Mouse (Mus musculus) stomach, postnatal 0 days (tissue): ENCODE measurements around the gene A4gnt. TPM values are rescaled to one million over a fixed set of nuclear protein-coding genes. Genes with fewer than 3 reads are reported as not detected.

Experiments used
- ATAC-seq: fragments of 200-750 bp; cut with Nextera tagmentation; 2 replicates; pipeline ENCODE4 v1.8.0; 2017; ENCODE audit not compliant: low FRiP score, low TSS enrichment
- DNase-seq: peaks from one replicate; pipeline ENCODE4 v3.0.0-alpha.2; 2016; ENCODE audit warnings: low spot score
- H3K27ac ChIP-seq: fragments of 300-500 bp; sonication (generic); replicated peaks from 2 replicates; pipeline ENCODE4 v1.5.1; 2014; ENCODE audit warnings: mild to moderate bottlenecking, control low read depth
- H3K27me3 ChIP-seq: fragments of 300-500 bp; sonication (generic); 2 replicates; pipeline ENCODE4 v1.6.1; 2014; ENCODE audit warnings: low read length; ENCODE audit not compliant: control insufficient read depth, insufficient read depth
- H3K36me3 ChIP-seq: fragments of 300-500 bp; sonication (generic); 2 replicates; pipeline ENCODE4 v1.6.1; 2014; ENCODE audit warnings: low read length, mixed read lengths; ENCODE audit not compliant: control insufficient read depth, insufficient read depth
- H3K4me1 ChIP-seq: fragments of 300-500 bp; sonication (generic); replicated peaks from 2 replicates; pipeline ENCODE4 v1.6.1; 2014; ENCODE audit warnings: antibody characterized with exemption; ENCODE audit not compliant: control insufficient read depth, insufficient read depth
- H3K4me2 ChIP-seq: fragments of 300-500 bp; sonication (generic); replicated peaks from 2 replicates; pipeline ENCODE4 v1.6.1; 2014; ENCODE audit warnings: low read depth, mild to moderate bottlenecking, control low read depth, moderate library complexity
- H3K4me3 ChIP-seq: fragments of 300-500 bp; sonication (generic); 2 replicates; pipeline ENCODE4 v1.5.1; 2014; ENCODE audit warnings: low read depth, low read length, control low read depth
- H3K9ac ChIP-seq: fragments of 300-500 bp; sonication (generic); 2 replicates; pipeline ENCODE4 v1.6.1; 2014; ENCODE audit warnings: mild to moderate bottlenecking, low read length, control low read depth, mixed read lengths
- H3K9me3 ChIP-seq: fragments of 300-500 bp; sonication (generic); 2 replicates; pipeline ENCODE4 v1.6.1; 2016; ENCODE audit warnings: low read length; ENCODE audit not compliant: control insufficient read depth
- CTCF ChIP-seq: IDR thresholded peaks from 2 replicates; pipeline ENCODE4 v1.5.1; 2016; ENCODE audit warnings: antibody characterized with exemption, low read depth, mild to moderate bottlenecking, moderate library complexity
- EP300 ChIP-seq: optimal IDR thresholded peaks from 2 replicates; pipeline ENCODE3; 2016; ENCODE audit warnings: antibody characterized with exemption
- WGBS: fragments of 180-500 bp; shearing (Covaris S2); extraction: QIAGEN DNeasy Blood & Tissue Kit; methylation state at CpG from one replicate; pipeline ENCODE4 v1.1.7; 2014; 5-methylcytosine and 5-hydroxymethylcytosine counted together
- polyA plus RNA-seq: library from polyadenylated mRNA; unstranded; fragments of >200 nt; fragmentation: Nextera tagmentation; extraction: Ambion mirVana; gene quantifications from 2 replicates; pipeline ENCODE4 v1.2.1, GENCODE M21; 2015

A4gnt gene
- polyA plus RNA-seq, 1 experiment from 2014 or later = 4.5 TPM

DNA sequence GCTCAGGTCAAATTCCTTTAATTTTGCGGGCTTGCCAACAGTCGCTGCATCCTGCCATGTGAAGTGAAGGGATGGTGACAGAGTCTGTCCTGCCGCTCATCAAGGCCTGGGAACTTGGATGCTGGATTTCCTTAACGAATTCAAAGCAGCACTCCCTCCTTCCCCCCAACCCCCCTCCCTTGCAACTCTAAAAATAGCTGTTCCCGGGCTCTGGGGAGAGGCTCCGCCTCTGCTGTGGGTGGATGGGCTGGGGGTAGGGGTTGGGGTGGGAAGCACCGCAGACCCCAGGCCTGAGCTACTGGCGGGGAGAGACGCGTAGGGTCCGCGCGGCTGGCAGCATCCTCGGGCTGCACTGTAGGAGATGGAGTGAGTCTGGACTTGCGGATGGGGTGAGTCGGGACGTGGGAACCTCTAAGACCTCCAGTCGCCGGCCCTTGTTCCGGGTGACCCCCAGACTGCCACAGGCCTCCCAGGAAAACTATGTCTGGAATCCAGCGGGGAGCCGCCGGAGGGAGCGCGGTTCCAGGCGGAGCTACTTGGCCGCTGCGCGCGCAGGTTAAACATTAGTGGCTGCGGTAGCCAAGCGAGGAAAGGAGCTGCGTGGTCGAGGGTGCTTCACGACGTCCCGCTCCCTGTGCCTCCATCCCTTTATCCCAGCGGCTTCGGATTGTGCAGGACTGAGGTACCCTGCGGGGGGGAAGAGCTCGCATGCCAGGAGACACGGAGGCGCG lies 17.1 kb downstream of the A4gnt start, which contains the start of gene Dzip1l:
Dzip1l (plus strand) TSS at position 216 of the 731 bp plus-strand sequence.
- H3K36me3 ChIP-seq = no peaks in the 10 kb centered on the region
- TF ChIP-seq CTCF (peak; percentile 38; the same call in 1 of the 2 replicates), EP300 (no peak)
- H3K9me3 ChIP-seq = no peaks in the 10 kb centered on the region
- 0 out of 2 replicates have a peak, but pooled peaks cover 2% of the 10 kb centered on the region for H3K4me1 ChIP-seq
- no peaks in the 10 kb centered on the region for H3K27me3 ChIP-seq
- peak within 1 kb of the TSS; percentile 84 for H3K27ac ChIP-seq
- ATAC-seq = peak; percentile 79
- peak within 1 kb of the TSS; percentile 63 for H3K4me3 ChIP-seq
- peak within 1 kb of the TSS; percentile 88 for H3K4me2 ChIP-seq
- under 1% methylated on average over 44 of the region's 44 CpGs for WGBS
- peak; percentile 82 for DNase-seq
- H3K9ac ChIP-seq = peak within 1 kb of the TSS; percentile 80

DNA sequence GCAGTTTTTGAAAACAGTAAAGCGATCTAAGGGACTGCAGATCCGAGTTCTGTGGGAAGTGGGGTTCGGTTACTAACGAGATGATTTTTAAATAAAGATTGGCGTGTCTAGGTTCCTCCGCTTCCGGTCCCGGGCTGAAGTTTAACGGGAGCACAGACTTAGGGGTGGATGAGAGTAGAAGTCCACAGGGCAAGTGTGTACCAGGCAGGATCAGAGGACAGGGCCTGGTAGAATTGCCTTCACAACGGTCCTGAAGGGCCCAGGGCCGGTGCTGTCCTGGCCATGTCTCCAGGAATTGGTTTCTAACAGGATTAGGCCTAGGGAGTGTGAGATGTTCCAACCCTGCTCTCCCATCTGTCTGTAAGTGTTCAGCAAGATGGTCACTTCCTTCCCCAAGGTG lies 17.8 kb downstream of the A4gnt start:
- TF ChIP-seq CTCF (no peak), EP300 (no peak)
- WGBS = under 1% methylated on average over 11 of the region's 11 CpGs
- peaks cover 2% of the 10 kb centered on the region; the same call in 1 of the 2 replicates for H3K36me3 ChIP-seq
- DNase-seq = peak; percentile 27
- no peaks in the 10 kb centered on the region for H3K9me3 ChIP-seq
- 0 out of 2 replicates have a peak, but pooled peaks cover 2% of the 10 kb centered on the region for H3K4me1 ChIP-seq
- H3K27ac ChIP-seq = peak overlapping the region; percentile 84
- H3K9ac ChIP-seq = peak overlapping the region; percentile 80
- no peaks in the 10 kb centered on the region for H3K27me3 ChIP-seq
- peak overlapping the region; percentile 88 for H3K4me2 ChIP-seq
- 0 out of 2 replicates have a peak, but pooled peaks have one; percentile 28 for ATAC-seq
- peak overlapping the region; percentile 63 for H3K4me3 ChIP-seq

DNA sequence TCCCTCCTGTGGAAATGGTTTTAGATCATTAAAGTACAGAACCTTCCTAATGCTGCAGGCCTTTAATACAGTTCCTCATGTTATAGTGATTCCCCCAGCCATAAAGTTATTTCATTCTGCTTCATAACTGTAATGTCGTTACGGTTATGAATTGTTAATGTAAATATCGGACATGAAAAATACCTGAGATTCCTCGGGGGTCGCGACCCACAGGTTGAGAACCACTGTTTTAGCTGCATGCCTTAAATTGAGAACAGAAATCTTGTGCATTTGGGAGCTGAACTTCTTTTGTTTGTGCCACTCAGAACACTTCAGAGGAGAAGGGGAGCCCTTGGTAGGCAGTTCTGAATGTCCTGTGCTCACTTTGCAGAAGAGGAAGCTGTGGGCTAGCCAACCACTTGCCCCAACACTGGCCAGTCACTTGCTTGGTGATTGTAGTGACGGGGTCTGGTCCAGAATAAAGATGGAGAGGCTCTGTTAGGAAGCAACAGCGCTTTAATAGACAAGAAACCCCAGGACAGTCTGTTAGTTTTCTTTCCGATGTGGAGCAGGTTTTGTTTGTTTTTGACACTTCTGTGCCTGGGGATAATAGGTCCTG lies 18.3 kb downstream of the A4gnt start:
- DNase-seq (no peak), ATAC-seq (no peak)
- peaks cover 2% of the 10 kb centered on the region; the same call in 1 of the 2 replicates for H3K36me3 ChIP-seq
- TF ChIP-seq EP300 (no peak), CTCF (no peak)
- 0 out of 2 replicates have a peak, but pooled peaks cover 2% of the 10 kb centered on the region for H3K4me1 ChIP-seq
- H3K9ac ChIP-seq = peak overlapping the region; percentile 80
- no peaks in the 10 kb centered on the region for H3K27me3 ChIP-seq
- peak overlapping the region; percentile 84 for H3K27ac ChIP-seq
- H3K9me3 ChIP-seq = no peaks in the 10 kb centered on the region
- peak overlapping the region; percentile 63 for H3K4me3 ChIP-seq
- H3K4me2 ChIP-seq = peak overlapping the region; percentile 88
- 43% methylated on average over 9 of the region's 9 CpGs for WGBS

DNA sequence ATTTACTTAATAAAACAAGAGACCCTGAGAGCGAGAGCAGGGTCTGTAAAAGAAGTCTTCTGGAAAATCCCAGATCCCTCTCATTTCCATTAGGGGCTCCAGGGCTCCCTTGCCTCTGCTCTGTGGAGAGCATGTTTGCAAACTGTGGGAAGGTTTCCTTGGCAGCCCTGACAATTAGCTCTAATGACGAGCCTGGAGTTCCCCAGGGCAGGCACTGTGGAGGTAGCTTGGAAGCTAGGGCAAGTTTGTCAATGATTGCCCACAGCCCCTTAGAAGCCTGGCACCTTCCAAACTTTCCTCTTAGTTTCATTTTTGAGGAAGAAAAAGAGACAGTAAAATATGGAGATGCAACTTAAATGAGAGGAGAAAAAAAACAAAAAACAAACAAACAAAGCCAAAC lies 19.5 kb downstream of the A4gnt start:
- H3K4me1 ChIP-seq = 0 out of 2 replicates have a peak, but pooled peaks cover 2% of the 10 kb centered on the region
- no peak overlapping the region for H3K27ac ChIP-seq
- peaks cover 2% of the 10 kb centered on the region; the same call in 1 of the 2 replicates for H3K36me3 ChIP-seq
- H3K9me3 ChIP-seq = no peaks in the 10 kb centered on the region
- WGBS = 52% methylated on average over 2 of the region's 2 CpGs
- DNase-seq (peak; percentile 30), ATAC-seq (no peak)
- TF ChIP-seq EP300 (no peak), CTCF (no peak)
- no peaks in the 10 kb centered on the region for H3K27me3 ChIP-seq
- no peak overlapping the region for H3K4me3 ChIP-seq
- H3K4me2 ChIP-seq = no peak overlapping the region; the same call in 1 of the 2 replicates
- no peak overlapping the region for H3K9ac ChIP-seq

DNA sequence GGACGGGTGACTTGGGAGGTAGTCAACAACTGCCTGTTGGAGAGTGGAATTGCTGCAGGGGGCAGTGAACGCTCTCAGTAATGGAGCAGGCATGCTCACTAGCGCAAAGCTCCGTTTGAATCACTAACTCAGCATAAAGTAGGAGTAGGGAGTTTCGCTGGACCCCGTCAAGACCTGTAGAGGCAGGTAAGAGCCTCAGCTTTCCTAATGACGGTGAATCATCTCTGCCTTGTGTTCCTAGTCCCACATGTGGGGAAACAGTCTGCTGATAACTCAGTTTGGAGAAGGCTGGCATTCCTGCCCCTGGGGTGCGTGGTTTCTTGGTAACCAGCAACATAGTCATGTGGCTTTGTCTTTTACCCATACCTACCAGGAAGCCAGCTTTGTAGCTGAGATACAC lies 20.0 kb downstream of the A4gnt start:
- 53% methylated on average over 8 of the region's 8 CpGs for WGBS
- no peak overlapping the region for H3K9ac ChIP-seq
- ATAC-seq (peak; percentile 79), DNase-seq (peak; percentile 74)
- TF ChIP-seq CTCF (peak; percentile 63), EP300 (no peak)
- 0 out of 2 replicates have a peak, but pooled peaks cover 2% of the 10 kb centered on the region for H3K4me1 ChIP-seq
- H3K36me3 ChIP-seq = peaks cover 2% of the 10 kb centered on the region; the same call in 1 of the 2 replicates
- H3K9me3 ChIP-seq = no peaks in the 10 kb centered on the region
- no peak overlapping the region for H3K4me3 ChIP-seq
- H3K27ac ChIP-seq = peak overlapping the region; percentile 58; the same call in 1 of the 2 replicates
- H3K4me2 ChIP-seq = peak overlapping the region; percentile 11; the same call in 1 of the 2 replicates
- no peaks in the 10 kb centered on the region for H3K27me3 ChIP-seq
